Mouse (Mus musculus): Measurements from ENCODE around the gene Csn1s2a. TPM values are rescaled to one million over a fixed set of nuclear protein-coding genes. Genes with fewer than 3 reads are reported as not detected.
"Not testable (repeated sequence)": the region's sequence is repeated elsewhere in the genome, so short reads cannot be mapped to it uniquely, and the experiment has no call there.

Csn1s2a gene
- polyA plus RNA-seq (2015; fragmentation: Nextera tagmentation; extraction: Ambion mirVana): 1.0 and 1.4 TPM in 2 replicates

GRCm38 (mm10) chr5:87774267-87774666, at the start of gene Csn1s2a:
Gene Csn1s2a, plus strand, starts transcription at chr5:87774567.
- no peak for DNase-seq (ENCODE audit: low spot score)

GRCm38 (mm10) chr5:87734821-87735220, 39.5 kb upstream of the Csn1s2a start:
- DNase-seq (ENCODE audit: low spot score): no peak

GRCm38 (mm10) chr5:87753471-87753870, 20.9 kb upstream of the Csn1s2a start:
- no peak for DNase-seq (ENCODE audit: low spot score)

GRCm38 (mm10) chr5:87764546-87764945, 9.8 kb upstream of the Csn1s2a start:
- no peak for DNase-seq (ENCODE audit: low spot score)

GRCm38 (mm10) chr5:87772151-87772550, 2.2 kb upstream of the Csn1s2a start:
- DNase-seq (ENCODE audit: low spot score): not testable (repeated sequence)

GRCm38 (mm10) chr5:87782731-87783130, 8.4 kb downstream of the Csn1s2a start:
- DNase-seq (ENCODE audit: low spot score): no peak

GRCm38 (mm10) chr5:87807782-87808181, 33.4 kb downstream of the Csn1s2a start, which contains the start of gene Csn1s2b:
Gene Csn1s2b, plus strand, starts transcription at chr5:87808082.
- no peak for DNase-seq (ENCODE audit: low spot score)

- DNase-seq (ENCODE audit: low spot score): no peak
These were observed 34.9 kb downstream of the Csn1s2a start for GRCm38 (mm10) chr5:87809253-87809652.

GRCm38 (mm10) chr5:87825386-87825785, 51.0 kb downstream of the Csn1s2a start, which contains the start of gene Prr27:
Gene Prr27, plus strand, starts transcription at chr5:87825686.
- no peak for DNase-seq (ENCODE audit: low spot score)

Other genes with a start within 250 kb of the Csn1s2a start
- gene Sult1b1, start 236.4 kb upstream of the Csn1s2a start, polyA plus RNA-seq (2015; fragmentation: Nextera tagmentation; extraction: Ambion mirVana): 0.17 TPM in 1 of 2 replicates, not detected in the other
- 0.15 TPM in 1 of 2 replicates, not detected in the other for gene Sult1d1, start 205.5 kb upstream of the Csn1s2a start, polyA plus RNA-seq (2015; fragmentation: Nextera tagmentation; extraction: Ambion mirVana)
- gene Sult1e1, start 183.0 kb upstream of the Csn1s2a start, polyA plus RNA-seq (2015; fragmentation: Nextera tagmentation; extraction: Ambion mirVana): 0.25 and 0.36 TPM in 2 replicates
- gene Csn1s1, start 108.4 kb upstream of the Csn1s2a start, polyA plus RNA-seq (2015; fragmentation: Nextera tagmentation; extraction: Ambion mirVana): 0.13 and 0.14 TPM in 2 replicates
- 37.7 and 43.3 TPM in 2 replicates for gene Csn2, start 74.9 kb upstream of the Csn1s2a start, polyA plus RNA-seq (2015; fragmentation: Nextera tagmentation; extraction: Ambion mirVana)
- gene Csn1s2b, start 33.5 kb downstream of the Csn1s2a start, polyA plus RNA-seq (2015; fragmentation: Nextera tagmentation; extraction: Ambion mirVana): 0.22 TPM in 1 of 2 replicates, not detected in the other
- not detected in 2 replicates for gene Prr27, start 51.1 kb downstream of the Csn1s2a start, polyA plus RNA-seq (2015; fragmentation: Nextera tagmentation; extraction: Ambion mirVana)
- 0.12 and 0.26 TPM in 2 replicates for gene Odam, start 110.5 kb downstream of the Csn1s2a start, polyA plus RNA-seq (2015; fragmentation: Nextera tagmentation; extraction: Ambion mirVana)
- gene Csn3, start 151.0 kb downstream of the Csn1s2a start, polyA plus RNA-seq (2015; fragmentation: Nextera tagmentation; extraction: Ambion mirVana): 0.27 and 0.39 TPM in 2 replicates
- gene 2310003L06Rik, start 194.9 kb downstream of the Csn1s2a start, polyA plus RNA-seq (2015; fragmentation: Nextera tagmentation; extraction: Ambion mirVana): not detected in 2 replicates
- not detected in 2 replicates for gene Gm28434, start 194.9 kb downstream of the Csn1s2a start, polyA plus RNA-seq (2015; fragmentation: Nextera tagmentation; extraction: Ambion mirVana)
- not detected in 2 replicates for gene Cabs1, start 204.9 kb downstream of the Csn1s2a start, polyA plus RNA-seq (2015; fragmentation: Nextera tagmentation; extraction: Ambion mirVana)
- gene Smr3a, start 228.0 kb downstream of the Csn1s2a start, polyA plus RNA-seq (2015; fragmentation: Nextera tagmentation; extraction: Ambion mirVana): 0.31 TPM in 1 of 2 replicates, not detected in the other